Mouse (Mus musculus): ENCODE data around the gene Ap4b1.

DNA sequence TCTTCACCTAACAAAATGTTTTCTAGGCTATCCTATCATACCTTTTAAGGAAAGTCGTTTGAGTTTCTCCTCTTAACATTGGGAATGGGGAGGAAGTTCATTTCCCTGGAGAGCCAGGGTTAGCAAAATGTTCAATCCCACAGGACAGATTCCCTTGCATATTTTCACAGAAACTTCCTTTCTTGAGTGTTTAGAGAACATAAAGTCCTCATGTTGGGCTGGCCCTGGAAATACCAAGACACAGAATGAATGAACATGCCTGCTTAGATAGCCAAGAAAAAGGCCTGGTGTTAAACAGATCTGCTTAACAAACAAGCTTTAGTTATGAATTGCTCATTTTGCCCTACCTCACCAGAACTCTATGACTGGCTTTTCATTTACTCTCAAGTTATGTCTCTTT lies 16.8 kb upstream of the Ap4b1 start:
- TF ChIP-seq POLR2A (IDR thresholded peaks at IDR 0.05; ENCODE audit: low read depth, low read length) (no peak), CTCF (IDR thresholded peaks at IDR 0.05; ENCODE audit: extremely low read depth, insufficient read depth, insufficient read length, insufficient replicate concordance) (no peak)

Data from spleen, adult 2 months (tissue).